Mouse (Mus musculus): ENCODE results near the gene Acacb. TPM values are rescaled to one million over a fixed set of nuclear protein-coding genes. Genes with fewer than 3 reads are reported as not detected.

Acacb gene
- polyA plus RNA-seq, 1 experiment from 2014 or later = 1.4 TPM

DNA sequence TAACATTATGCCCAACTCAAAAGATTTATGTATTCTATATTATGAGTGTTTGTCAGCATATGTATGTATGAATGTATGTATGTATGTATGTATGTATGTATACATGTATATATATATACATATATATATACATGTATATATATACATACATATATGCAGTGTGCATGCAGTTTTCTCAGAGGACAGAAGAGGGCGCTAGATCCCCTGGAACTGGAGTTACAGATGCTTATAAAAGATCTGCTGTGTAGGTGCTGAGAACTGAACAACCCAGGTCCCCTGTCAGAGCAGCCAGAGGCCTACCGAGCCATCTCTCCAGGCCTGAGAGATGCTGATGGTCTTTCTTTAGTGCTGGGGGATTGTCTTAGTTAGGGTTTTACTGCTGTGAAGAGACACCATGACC is 40.8 kb downstream of the Acacb start:
- no peak overlapping the region for H3K9ac ChIP-seq
- no peaks in the 10 kb centered on the region for H3K9me3 ChIP-seq
- 73% methylated on average over 2 of the region's 2 CpGs for WGBS
- no peak overlapping the region for H3K4me2 ChIP-seq (replicated peaks)
- no peaks in the 10 kb centered on the region for H3K4me1 ChIP-seq (replicated peaks)
- H3K27me3 ChIP-seq (replicated peaks) = 0 out of 2 replicates have a peak, but pooled peaks cover 2% of the 10 kb centered on the region
- no peak for ATAC-seq
- H3K36me3 ChIP-seq = no peaks in the 10 kb centered on the region
- no peak overlapping the region for H3K27ac ChIP-seq
- H3K4me3 ChIP-seq (replicated peaks) = no peak overlapping the region

DNA sequence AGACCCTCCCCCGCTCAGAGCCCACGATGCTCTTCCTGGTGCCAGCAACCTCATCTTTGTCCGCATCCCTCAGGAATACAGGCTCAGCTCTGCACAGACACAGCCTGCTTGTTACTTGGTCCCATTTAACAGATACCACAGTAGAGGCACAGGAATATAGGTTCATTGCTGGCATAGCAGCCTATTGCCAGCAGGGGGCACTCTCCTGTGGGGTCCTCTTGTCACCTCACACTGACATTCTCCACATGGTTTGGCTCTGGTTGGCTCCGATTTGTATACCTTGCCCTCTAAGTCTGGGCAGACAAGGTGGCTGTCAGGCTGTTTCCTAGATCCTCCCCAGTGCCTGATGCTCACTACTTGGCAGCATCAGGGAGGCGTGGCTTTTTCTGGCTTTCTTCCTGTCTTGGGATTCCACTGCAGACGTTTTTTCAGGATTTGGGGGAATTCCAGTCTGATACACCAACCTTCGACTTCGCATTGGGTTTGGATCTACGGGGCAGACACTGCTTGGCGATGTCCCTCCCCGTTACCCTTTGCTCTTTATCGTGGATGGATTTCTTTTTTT is 42.6 kb downstream of the Acacb start:
- Histone ChIP-seq H3K27ac (no peak overlapping the region), H3K9ac (no peak overlapping the region), H3K27me3 (replicated peaks) (0 out of 2 replicates have a peak, but pooled peaks cover 2% of the 10 kb centered on the region), H3K4me3 (replicated peaks) (no peak overlapping the region), H3K9me3 (no peaks in the 10 kb centered on the region), H3K4me1 (replicated peaks) (no peaks in the 10 kb centered on the region), H3K4me2 (replicated peaks) (no peak overlapping the region), H3K36me3 (no peaks in the 10 kb centered on the region)
- 71% methylated on average over 12 of the region's 12 CpGs for WGBS
- ATAC-seq = no peak

DNA sequence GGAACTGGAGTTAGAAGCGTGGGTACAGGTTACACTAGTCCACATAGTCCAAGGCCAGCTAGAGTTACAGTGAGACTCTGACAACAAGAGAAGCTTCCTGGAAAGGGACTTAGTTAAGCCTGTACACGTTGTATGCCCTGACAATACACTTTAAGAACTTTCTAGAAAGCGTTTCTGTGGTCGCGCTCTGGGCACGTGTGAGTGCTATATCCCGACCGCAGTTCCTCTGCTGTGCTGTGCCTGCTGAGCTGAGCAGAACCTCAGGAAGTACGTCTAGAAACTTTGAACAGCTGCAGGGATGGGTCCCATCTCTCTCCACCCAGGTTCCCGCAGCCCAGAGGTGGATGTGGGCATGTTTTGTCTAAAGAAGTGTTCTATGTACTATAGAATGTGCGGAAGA is 47.8 kb downstream of the Acacb start:
- 85% methylated on average over 11 of the region's 11 CpGs for WGBS
- H3K36me3 ChIP-seq = no peaks in the 10 kb centered on the region
- H3K4me2 ChIP-seq (replicated peaks) = no peak overlapping the region
- no peak overlapping the region for H3K27ac ChIP-seq
- H3K9ac ChIP-seq = no peak overlapping the region
- peaks cover 2% of the 10 kb centered on the region; the same call in 1 of the 2 replicates for H3K4me1 ChIP-seq (replicated peaks)
- H3K27me3 ChIP-seq (replicated peaks) = 0 out of 2 replicates have a peak, but pooled peaks cover 2% of the 10 kb centered on the region
- no peak for ATAC-seq
- no peak overlapping the region for H3K4me3 ChIP-seq (replicated peaks)
- H3K9me3 ChIP-seq = no peaks in the 10 kb centered on the region

DNA sequence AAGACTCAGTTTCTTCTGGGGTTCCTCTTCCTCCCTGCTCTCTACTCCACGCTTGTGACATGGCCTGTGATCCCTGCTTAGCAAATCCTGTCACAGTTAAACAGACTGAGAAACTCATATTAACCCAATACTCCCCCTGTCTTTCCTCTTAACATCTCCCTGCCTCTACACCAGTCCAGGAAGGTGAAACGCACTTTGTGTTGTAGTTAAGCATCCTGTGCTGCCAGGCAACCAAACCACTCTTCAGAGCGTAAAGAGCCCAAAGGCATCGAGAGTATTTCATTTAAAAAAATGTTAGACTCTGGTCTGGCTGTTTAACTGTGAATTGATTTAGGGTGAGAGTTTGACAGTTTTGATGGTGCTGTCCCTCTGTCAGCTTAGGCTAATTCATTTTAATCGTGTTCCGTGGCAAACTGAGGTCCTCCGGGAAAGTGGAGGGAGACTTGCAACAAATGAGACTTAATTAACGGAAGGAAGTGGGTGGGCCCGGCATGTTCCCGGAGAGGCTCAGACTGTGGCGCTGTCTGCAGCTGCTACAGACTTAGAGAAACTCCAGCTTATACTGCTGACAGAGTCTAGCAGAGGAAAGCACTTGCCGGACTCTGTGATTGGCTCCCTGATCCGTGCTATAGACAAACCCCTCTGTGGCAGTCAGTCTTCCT is 52.9 kb downstream of the Acacb start:
- ATAC-seq = peak; percentile 53; the same call in 1 of the 2 replicates
- H3K27ac ChIP-seq = no peak overlapping the region
- no peaks in the 10 kb centered on the region for H3K27me3 ChIP-seq (replicated peaks)
- H3K9me3 ChIP-seq = no peaks in the 10 kb centered on the region
- peak overlapping the region; percentile 25 for H3K4me2 ChIP-seq (replicated peaks)
- WGBS = 25% methylated on average over 13 of the region's 13 CpGs
- H3K4me3 ChIP-seq (replicated peaks) = no peak overlapping the region
- peaks cover 9% of the 10 kb centered on the region; the same call in 1 of the 2 replicates for H3K4me1 ChIP-seq (replicated peaks)
- no peaks in the 10 kb centered on the region for H3K36me3 ChIP-seq
- no peak overlapping the region for H3K9ac ChIP-seq

DNA sequence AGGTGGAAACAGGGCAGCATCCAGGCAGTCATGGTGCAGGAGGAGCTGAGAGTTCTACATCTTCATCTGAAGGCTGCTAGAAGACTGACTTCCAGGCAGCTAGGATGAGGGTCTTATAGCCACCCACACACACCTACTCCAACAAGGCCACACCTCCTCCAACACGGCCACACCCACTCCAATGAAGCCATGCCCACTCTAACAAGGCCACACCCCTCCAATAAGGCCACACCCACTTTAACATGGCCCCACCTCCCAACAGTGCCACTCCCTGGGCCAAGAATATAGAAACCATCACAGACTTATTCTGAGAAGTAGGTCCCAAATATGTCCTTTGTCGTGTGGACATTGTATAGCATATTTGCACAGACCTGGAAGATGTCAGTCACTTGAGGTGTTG is 59.8 kb downstream of the Acacb start:
- Histone ChIP-seq H3K27me3 (replicated peaks) (no peaks in the 10 kb centered on the region), H3K4me1 (replicated peaks) (no peaks in the 10 kb centered on the region), H3K36me3 (no peaks in the 10 kb centered on the region), H3K4me3 (replicated peaks) (no peak overlapping the region), H3K4me2 (replicated peaks) (no peak overlapping the region), H3K27ac (no peak overlapping the region), H3K9ac (no peak overlapping the region), H3K9me3 (no peaks in the 10 kb centered on the region)
- 83% methylated on average over 2 of the region's 2 CpGs for WGBS
- no peak for ATAC-seq

DNA sequence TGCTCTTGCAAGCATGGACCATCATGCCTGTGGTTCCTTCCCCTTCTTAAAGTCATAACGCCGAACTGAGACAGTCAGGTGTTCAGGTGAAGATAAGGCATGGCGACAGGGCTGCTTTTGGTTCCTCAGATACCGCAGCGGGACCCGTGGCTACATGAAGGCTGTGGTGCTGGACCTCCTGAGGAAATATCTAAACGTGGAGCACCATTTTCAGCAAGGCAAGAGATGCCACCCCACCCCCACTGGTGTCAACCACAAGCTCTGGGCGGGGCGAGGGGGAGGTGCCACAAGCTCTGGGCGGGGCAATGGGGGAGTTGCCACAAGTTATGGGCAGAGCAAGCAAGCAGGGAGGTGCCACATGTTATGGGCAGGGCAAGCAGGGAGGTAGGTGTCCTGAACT is 66.8 kb downstream of the Acacb start:
- WGBS = 65% methylated on average over 10 of the region's 10 CpGs

DNA sequence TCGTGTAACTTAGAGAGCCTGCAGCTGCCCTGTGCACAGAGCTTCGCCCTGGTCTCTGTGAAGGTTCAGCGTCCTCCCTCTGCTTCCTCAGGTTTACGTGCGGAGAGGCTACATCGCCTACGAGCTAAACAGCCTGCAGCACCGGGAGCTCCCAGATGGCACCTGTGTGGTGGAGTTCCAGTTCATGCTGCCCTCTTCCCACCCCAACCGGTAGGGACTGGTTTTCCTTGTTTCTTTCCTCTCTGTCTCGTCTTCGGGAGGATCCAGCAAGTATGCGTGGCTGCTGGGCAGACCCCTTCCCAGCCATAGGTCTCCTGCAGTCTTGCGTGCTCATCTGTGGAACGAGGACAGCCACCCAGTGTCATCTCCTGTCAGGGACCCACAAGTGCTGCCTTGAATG is 72.4 kb downstream of the Acacb start:
- no peak overlapping the region for H3K4me3 ChIP-seq (replicated peaks)
- no peaks in the 10 kb centered on the region for H3K9me3 ChIP-seq
- no peak overlapping the region for H3K27ac ChIP-seq
- ATAC-seq = no peak
- no peaks in the 10 kb centered on the region for H3K36me3 ChIP-seq
- 83% methylated on average over 14 of the region's 14 CpGs for WGBS
- H3K27me3 ChIP-seq (replicated peaks) = no peaks in the 10 kb centered on the region
- no peaks in the 10 kb centered on the region for H3K4me1 ChIP-seq (replicated peaks)
- no peak overlapping the region for H3K4me2 ChIP-seq (replicated peaks)
- H3K9ac ChIP-seq = no peak overlapping the region

More for the DNA sequence above, 66.8 kb downstream of the Acacb start:
- Histone ChIP-seq H3K27me3 (replicated peaks) (no peaks in the 10 kb centered on the region), H3K4me2 (replicated peaks) (no peak overlapping the region), H3K9ac (no peak overlapping the region), H3K27ac (no peak overlapping the region), H3K4me1 (replicated peaks) (no peaks in the 10 kb centered on the region), H3K4me3 (replicated peaks) (no peak overlapping the region), H3K9me3 (no peaks in the 10 kb centered on the region), H3K36me3 (no peaks in the 10 kb centered on the region)
- ATAC-seq = no peak

DNA sequence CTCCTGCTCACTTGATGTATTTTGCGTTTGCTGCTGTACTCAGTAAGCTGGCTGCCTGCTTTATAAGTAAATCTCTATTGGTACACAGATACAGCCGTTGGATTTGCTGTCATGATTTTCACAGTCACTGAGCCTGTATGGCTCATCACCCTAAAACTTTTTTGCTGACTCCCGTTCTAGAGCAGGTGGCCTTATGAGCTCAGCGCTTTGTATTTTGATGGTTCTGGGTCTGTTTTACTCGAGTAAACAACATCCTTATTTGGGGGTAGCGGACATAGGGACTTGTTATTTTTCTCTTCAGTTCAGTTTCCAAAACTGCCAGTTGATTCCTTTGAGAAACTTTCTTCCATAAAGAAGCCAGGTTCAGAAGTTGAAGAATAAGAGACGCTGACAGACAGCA is 79.7 kb downstream of the Acacb start:
- 91% methylated on average over 7 of the region's 7 CpGs for WGBS
- Histone ChIP-seq H3K27ac (no peak overlapping the region), H3K9me3 (no peaks in the 10 kb centered on the region; the same call in 1 of the 2 replicates), H3K27me3 (replicated peaks) (no peaks in the 10 kb centered on the region), H3K9ac (no peak overlapping the region), H3K4me2 (replicated peaks) (no peak overlapping the region), H3K4me3 (replicated peaks) (no peak overlapping the region), H3K4me1 (replicated peaks) (no peaks in the 10 kb centered on the region), H3K36me3 (0 out of 2 replicates have a peak, but pooled peaks cover 4% of the 10 kb centered on the region)
- ATAC-seq = no peak

DNA sequence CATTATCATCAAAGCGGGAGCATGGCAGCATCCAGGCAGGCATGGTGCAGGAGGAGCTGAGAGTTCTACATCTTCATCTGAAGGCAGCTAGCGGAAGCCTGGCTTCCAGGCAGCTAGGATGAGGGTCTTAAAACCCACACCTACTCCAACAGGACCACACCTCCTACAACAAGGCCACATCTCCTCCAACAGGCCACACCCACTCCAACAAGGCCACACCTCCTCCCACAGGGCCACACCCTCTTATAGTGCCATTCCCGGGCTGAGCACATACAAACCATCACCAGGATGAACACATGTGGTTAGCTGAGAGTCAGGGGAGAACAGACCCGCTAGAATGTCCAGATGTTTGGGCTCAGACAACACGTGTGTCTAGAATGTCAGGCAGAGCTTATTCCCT is 82.6 kb downstream of the Acacb start:
- H3K4me1 ChIP-seq (replicated peaks) = no peaks in the 10 kb centered on the region
- H3K27me3 ChIP-seq (replicated peaks) = no peaks in the 10 kb centered on the region
- 0 out of 2 replicates have a peak, but pooled peaks cover 4% of the 10 kb centered on the region for H3K36me3 ChIP-seq
- no peak overlapping the region for H3K27ac ChIP-seq
- H3K4me3 ChIP-seq (replicated peaks) = no peak overlapping the region
- ATAC-seq = no peak
- no peaks in the 10 kb centered on the region; the same call in 1 of the 2 replicates for H3K9me3 ChIP-seq
- H3K4me2 ChIP-seq (replicated peaks) = no peak overlapping the region
- H3K9ac ChIP-seq = no peak overlapping the region
- 69% methylated on average over 5 of the region's 5 CpGs for WGBS

DNA sequence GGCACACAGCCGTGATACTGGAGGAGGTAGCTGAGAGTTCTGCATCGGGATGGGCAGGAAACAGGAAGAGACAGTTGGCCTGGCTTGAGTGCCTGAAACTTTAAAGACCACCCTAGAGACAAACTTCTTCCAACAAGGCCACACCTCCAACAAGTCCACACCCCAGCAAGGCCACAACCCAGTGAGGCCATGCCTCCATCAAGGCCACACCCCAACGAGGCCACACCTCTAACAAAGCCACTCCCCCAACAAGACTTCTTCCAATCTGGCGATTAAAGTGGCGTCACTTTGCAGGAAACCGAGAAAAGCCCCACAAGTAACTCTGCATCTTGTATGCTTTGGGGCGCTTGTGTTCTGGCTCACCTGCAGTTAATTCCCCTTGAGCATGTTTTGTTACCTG is 92.6 kb downstream of the Acacb start:
- Histone ChIP-seq H3K9me3 (no peaks in the 10 kb centered on the region), H3K4me2 (replicated peaks) (no peak overlapping the region; the same call in 1 of the 2 replicates), H3K4me3 (replicated peaks) (no peak overlapping the region), H3K27me3 (replicated peaks) (no peaks in the 10 kb centered on the region), H3K36me3 (no peaks in the 10 kb centered on the region), H3K27ac (no peak overlapping the region), H3K4me1 (replicated peaks) (no peaks in the 10 kb centered on the region), H3K9ac (no peak overlapping the region)
- WGBS = 29% methylated on average over 7 of the region's 7 CpGs
- ATAC-seq = no peak

DNA sequence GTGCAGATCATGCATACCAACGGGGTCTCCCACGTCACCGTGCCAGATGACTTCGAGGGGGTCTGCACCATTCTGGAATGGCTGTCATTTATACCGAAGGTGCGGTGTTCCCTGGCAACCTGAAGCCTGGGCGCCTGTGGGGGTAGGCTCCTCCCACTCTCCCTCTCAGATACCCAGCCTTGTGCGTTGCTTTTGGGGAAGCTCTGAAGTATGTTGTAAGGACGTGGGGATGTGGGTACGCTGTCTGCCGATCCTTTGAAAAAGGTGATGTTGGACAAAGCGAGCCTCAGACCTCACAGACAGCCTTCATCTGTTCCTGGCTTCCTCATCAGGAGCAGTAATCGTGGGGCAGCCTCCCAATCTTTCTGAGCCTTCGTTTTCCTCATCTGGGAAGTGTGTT is 93.4 kb downstream of the Acacb start:
- Histone ChIP-seq H3K9me3 (no peaks in the 10 kb centered on the region), H3K27me3 (replicated peaks) (no peaks in the 10 kb centered on the region), H3K4me3 (replicated peaks) (no peak overlapping the region), H3K27ac (no peak overlapping the region), H3K4me1 (replicated peaks) (no peaks in the 10 kb centered on the region), H3K9ac (no peak overlapping the region), H3K36me3 (no peaks in the 10 kb centered on the region), H3K4me2 (replicated peaks) (no peak overlapping the region)
- WGBS = 40% methylated on average over 14 of the region's 14 CpGs
- ATAC-seq = no peak

DNA sequence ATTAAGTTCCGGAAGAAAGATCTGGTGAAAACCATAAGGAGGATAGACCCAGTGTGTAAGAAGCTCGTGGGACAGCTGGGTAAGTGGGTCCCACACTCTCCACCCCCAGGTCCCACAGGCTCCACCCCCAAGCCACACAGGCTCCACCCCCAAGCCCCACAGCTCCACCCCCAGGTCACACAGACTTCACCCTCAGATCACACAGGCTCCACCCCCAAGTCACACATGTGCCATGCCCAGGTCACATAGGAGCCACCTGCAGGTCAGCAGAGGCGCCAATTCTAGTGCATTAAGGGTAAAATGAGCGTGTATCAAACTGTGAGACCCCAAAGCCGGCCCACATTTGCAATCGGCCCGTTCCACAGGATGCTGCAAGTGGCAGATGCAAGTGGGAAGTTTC is 100.1 kb downstream of the Acacb start:
- 82% methylated on average over 7 of the region's 7 CpGs for WGBS
- no peaks in the 10 kb centered on the region for H3K36me3 ChIP-seq
- no peak for ATAC-seq
- no peaks in the 10 kb centered on the region for H3K27me3 ChIP-seq (replicated peaks)
- H3K4me1 ChIP-seq (replicated peaks) = 0 out of 2 replicates have a peak, but pooled peaks cover 2% of the 10 kb centered on the region
- H3K27ac ChIP-seq = no peak overlapping the region
- no peaks in the 10 kb centered on the region for H3K9me3 ChIP-seq
- H3K9ac ChIP-seq = no peak overlapping the region
- H3K4me3 ChIP-seq (replicated peaks) = no peak overlapping the region
- H3K4me2 ChIP-seq (replicated peaks) = no peak overlapping the region

DNA sequence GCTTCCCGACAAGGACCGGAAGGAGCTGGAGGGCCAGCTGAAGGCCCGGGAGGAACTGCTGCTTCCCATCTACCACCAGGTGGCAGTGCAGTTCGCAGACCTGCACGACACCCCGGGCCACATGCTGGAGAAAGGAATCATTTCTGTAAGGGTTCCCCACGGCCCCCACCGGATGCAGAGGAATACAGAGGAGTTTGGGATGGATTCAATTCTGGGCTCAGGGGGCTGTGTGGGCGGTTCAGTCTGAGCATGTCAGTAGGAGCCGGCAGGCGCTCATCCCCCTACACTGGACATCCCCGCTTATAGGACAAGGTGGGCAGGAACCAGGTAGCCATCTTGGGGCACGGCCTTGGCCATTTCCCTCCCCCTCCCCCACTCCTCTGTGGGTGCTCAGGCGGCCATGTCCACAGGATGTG is 101.8 kb downstream of the Acacb start:
- peak; percentile 66 for ATAC-seq
- peak overlapping the region; percentile 39 for H3K4me2 ChIP-seq (replicated peaks)
- no peaks in the 10 kb centered on the region for H3K27me3 ChIP-seq (replicated peaks)
- H3K9me3 ChIP-seq = no peaks in the 10 kb centered on the region
- no peak overlapping the region for H3K9ac ChIP-seq
- 19% methylated on average over 14 of the region's 14 CpGs for WGBS
- no peak overlapping the region for H3K4me3 ChIP-seq (replicated peaks)
- no peak overlapping the region for H3K27ac ChIP-seq
- no peaks in the 10 kb centered on the region for H3K36me3 ChIP-seq
- H3K4me1 ChIP-seq (replicated peaks) = 0 out of 2 replicates have a peak, but pooled peaks cover 2% of the 10 kb centered on the region

Measured in intestine, embryonic 15.5 days (tissue).